8 mouse cellular contexts compared by ENCODE assay signal in the genomic region with DNA sequence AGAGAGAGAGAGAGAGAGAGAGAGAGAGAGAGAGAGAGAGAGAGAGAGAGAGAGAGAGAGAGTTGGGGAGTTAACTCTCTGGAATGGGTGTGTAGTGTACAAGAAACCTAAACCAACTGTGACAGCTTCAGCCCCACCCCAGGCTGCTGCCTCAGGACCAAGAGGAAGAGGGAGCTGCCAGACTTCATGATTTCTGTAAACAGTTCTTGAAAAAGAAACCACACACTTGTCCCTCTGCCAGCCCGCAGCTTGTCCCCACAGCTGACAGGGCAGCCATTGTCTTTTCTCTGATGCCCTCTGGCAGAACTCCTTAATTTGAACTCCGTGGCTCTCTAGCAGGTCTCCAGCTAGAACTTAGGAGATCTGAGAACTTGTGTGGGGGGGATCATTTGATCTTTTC. TPM values are rescaled to one million over a fixed set of nuclear protein-coding genes. Genes with fewer than 3 reads are reported as not detected.
A peak's percentile ranks its signal among the peaks of the same experiment; 100 is the strongest.
DNase-seq lines count a peak whose midpoint lies in the region.

No protein-coding gene starts in this region.

- peak; percentile 69 for DNase-seq in left cerebral cortex, postnatal 4 days
- DNase-seq in left cerebral cortex, postnatal 25 days (ENCODE audit: low spot score in 2 of 2) = no peak
- DNase-seq in brain, adult 2 months (ENCODE audit: low read depth, low spot score) = peak; percentile 71
- peak; percentile 38 for DNase-seq in gastrocnemius, postnatal 25 days
- DNase-seq in lung, postnatal 10 days = peak; percentile 84
- DNase-seq in embryo, embryonic 10.5 days (ENCODE audit: low spot score) = no peak
- DNase-seq in left cerebral cortex, adult 11 months (ENCODE audit: low spot score) = no peak
- no peak for DNase-seq in left cerebral cortex, postnatal 36 days (ENCODE audit: low spot score in 2 of 2)

- intact Hi-C loops in left cerebral cortex, postnatal 4 days (cut with DNase I) = loop anchor here (10.0 kb wide), 2 partner anchors 106 to 246 kb away; no protein-coding TSS in a partner anchor
- intact Hi-C loops in left cerebral cortex, postnatal 25 days (cut with DNase I) = no loop called here
- intact Hi-C loops in left cerebral cortex, postnatal 36 days (cut with DNase I) = loop anchor here (10.0 kb wide), 1 partner anchor 246 kb away; no protein-coding TSS in a partner anchor

RNA-seq across cellular contexts. Expression of a gene that starts 10.2 kb away (rescaled TPM):
- total RNA-seq in left cerebral cortex, postnatal 4 days (2021) = 10 to 100 TPM; 14.0 to 17.3 TPM
- 10 to 100 TPM; 21.9 to 23.1 TPM for total RNA-seq in left cerebral cortex, postnatal 25 days (2021)
- total RNA-seq in gastrocnemius, postnatal 25 days (2021) = under 1 TPM; 0.61 to 0.88 TPM
- total RNA-seq in left cerebral cortex, postnatal 36 days (2021) = 10 to 100 TPM; 14.7 to 20.6 TPM

RNA-seq across cellular contexts. Expression of a gene that starts 58.4 kb away (rescaled TPM):
- total RNA-seq in left cerebral cortex, postnatal 4 days (2021) = 10 to 100 TPM; 19.1 to 23.7 TPM
- total RNA-seq in left cerebral cortex, postnatal 25 days (2021) = 10 to 100 TPM; 25.9 to 29.4 TPM
- 10 to 100 TPM; 21.9 to 27.7 TPM for total RNA-seq in gastrocnemius, postnatal 25 days (2021)
- 10 to 100 TPM; 23.1 to 32.8 TPM for total RNA-seq in left cerebral cortex, postnatal 36 days (2021)

Comparison
In these comparisons a context has a peak if more than half of its experiments do, and no peak if none do; other contexts are left out.
1. DNase-seq: peak in left cerebral cortex, postnatal 4 days (single experiment), brain, adult 2 months (single experiment), gastrocnemius, postnatal 25 days (single experiment) and lung, postnatal 10 days (single experiment); none in left cerebral cortex, postnatal 25 days (0 of 2), embryo, embryonic 10.5 days (single experiment), left cerebral cortex, adult 11 months (single experiment) and left cerebral cortex, postnatal 36 days (0 of 2).
2. RNA of a gene that starts 10.2 kb away (total RNA-seq): 21.9 to 23.1 TPM in left cerebral cortex, postnatal 25 days, 14.7 to 20.6 TPM in left cerebral cortex, postnatal 36 days and 14.0 to 17.3 TPM in left cerebral cortex, postnatal 4 days; 0.61 to 0.88 TPM in gastrocnemius, postnatal 25 days; every median in the first group is over 4 times any median in the second.